Comparison of ENCODE assay signal across 28 mouse cellular contexts in the genomic region with DNA sequence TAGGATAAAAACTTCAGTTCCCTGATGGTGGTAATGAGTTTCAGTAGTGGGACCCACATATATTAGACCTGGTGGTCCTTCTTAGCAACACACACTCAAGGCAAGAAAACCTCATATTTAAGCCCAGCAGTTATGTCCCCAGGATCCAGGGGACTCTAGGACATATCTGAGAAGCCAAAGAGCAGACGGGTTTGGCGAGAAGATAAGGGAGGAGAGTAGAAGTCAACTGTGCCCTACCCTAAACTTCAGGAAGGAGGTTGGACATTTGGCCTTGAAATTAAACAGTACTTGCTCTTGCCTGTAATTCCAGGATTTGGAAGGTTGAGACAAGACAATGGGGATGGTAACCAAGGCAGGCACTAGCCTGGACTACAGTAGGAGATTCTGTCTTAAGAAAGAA. TPM values are rescaled to one million over a fixed set of nuclear protein-coding genes. Genes with fewer than 3 reads are reported as not detected.
A peak's percentile ranks its signal among the peaks of the same experiment; 100 is the strongest.
DNase-seq lines count a peak whose midpoint lies in the region; ATAC-seq and TF ChIP-seq lines count a peak whose summit lies in the region.
"Had no signal": no experiment of that assay in that cellular context is flagged by ENCODE, and none has a peak within 500 bp of the region (broad histone marks: within the 10 kb centered on the region; RNA-seq: fewer than 3 reads in every experiment).

No protein-coding gene starts in this region.

- TF ChIP-seq EP300 in liver, embryonic 14.5 days (IDR thresholded peaks at IDR 0.05; ENCODE audit: low read depth): peak; percentile 80

- peaks cover 56% of the 10 kb centered on the region for H3K4me1 ChIP-seq in erythroblast, embryonic 14.5 days (ENCODE audit: control insufficient read depth)
- H3K4me1 ChIP-seq in liver, embryonic 14.5 days (replicated peaks; ENCODE audit: control insufficient read depth in 2 of 2, insufficient read depth in 2 of 2, low read length in 1 of 2): peaks cover 26 to 30% of the 10 kb centered on the region in 2 experiments
- H3K4me1 ChIP-seq in forebrain, embryonic 14.5 days (ENCODE audit: control insufficient read depth, insufficient read depth, low read length): no peaks in the 10 kb centered on the region
- H3K4me1 ChIP-seq: embryonic facial prominence, embryonic 12.5 days; forebrain, embryonic 15.5 days; limb, embryonic 12.5 days; midbrain, embryonic 15.5 days had no signal

- ATAC-seq in liver, embryonic 14.5 days (ENCODE audit: insufficient read depth): peak; percentile 52
- ATAC-seq in forebrain, embryonic 14.5 days: no peak
- ATAC-seq: forebrain, embryonic 15.5 days; midbrain, embryonic 15.5 days had no signal

- H3K4me2 ChIP-seq in liver, embryonic 14.5 days (ENCODE audit: low read depth): peak overlapping the region; percentile 75
- H3K4me2 ChIP-seq in forebrain, embryonic 14.5 days (ENCODE audit: low read length): no peak overlapping the region
- H3K4me2 ChIP-seq: embryonic facial prominence, embryonic 12.5 days; forebrain, embryonic 15.5 days; heart, embryonic 15.5 days; hindbrain, embryonic 15.5 days; limb, embryonic 12.5 days; midbrain, embryonic 15.5 days; neural tube, embryonic 12.5 days had no signal

- WGBS in liver, embryonic 14.5 days (ENCODE audit: insufficient replicate concordance): 17% methylated on average over 2 of the region's 2 CpGs
- WGBS in forebrain, embryonic 14.5 days: 94% methylated on average over 2 of the region's 2 CpGs

- peak overlapping the region; percentile 88 for H3K27ac ChIP-seq in liver, embryonic 14.5 days
- no peak overlapping the region for H3K27ac ChIP-seq in forebrain, embryonic 14.5 days (ENCODE audit: low read depth, low read length)
- H3K27ac ChIP-seq: embryonic facial prominence, embryonic 12.5 days; forebrain, embryonic 15.5 days; heart, adult 2 months; heart, embryonic 15.5 days; hindbrain, embryonic 15.5 days; limb, embryonic 12.5 days; neural tube, embryonic 12.5 days had no signal

- peaks cover 19% of the 10 kb centered on the region for H3K9me3 ChIP-seq in erythroblast, embryonic 14.5 days (ENCODE audit: control insufficient read depth, low read length)
- H3K9me3 ChIP-seq in liver, embryonic 14.5 days (ENCODE audit: control insufficient read depth, low read length): no peaks in the 10 kb centered on the region
- no peaks in the 10 kb centered on the region for H3K9me3 ChIP-seq in forebrain, embryonic 14.5 days (replicated peaks; ENCODE audit: control insufficient read depth, low read length)
- H3K9me3 ChIP-seq: embryonic facial prominence, embryonic 12.5 days; forebrain, embryonic 15.5 days; G1E; heart, embryonic 15.5 days; hindbrain, embryonic 15.5 days; limb, embryonic 12.5 days; midbrain, embryonic 15.5 days; neural tube, embryonic 12.5 days had no signal

- peak overlapping the region; percentile 35 for H3K4me3 ChIP-seq in erythroblast, embryonic 14.5 days (replicated peaks)
- no peak overlapping the region for H3K4me3 ChIP-seq in liver, embryonic 14.5 days (ENCODE audit: insufficient read depth in 1 of 2, low read depth in 2 of 2, low read length in 2 of 2)
- no peak overlapping the region for H3K4me3 ChIP-seq in forebrain, embryonic 14.5 days (ENCODE audit: low read depth, low read length)
- H3K4me3 ChIP-seq: embryonic facial prominence, embryonic 12.5 days; forebrain, embryonic 15.5 days; heart, adult 2 months; heart, embryonic 15.5 days; hindbrain, embryonic 15.5 days; limb, embryonic 12.5 days; megakaryocyte, embryonic 14.5 days; midbrain, embryonic 15.5 days; neural tube, embryonic 12.5 days had no signal

- peak overlapping the region; percentile 55 for H3K9ac ChIP-seq in liver, embryonic 14.5 days (replicated peaks)
- H3K9ac ChIP-seq in forebrain, embryonic 14.5 days (ENCODE audit: low read length): no peak overlapping the region
- H3K9ac ChIP-seq: embryonic facial prominence, embryonic 12.5 days; forebrain, embryonic 15.5 days; heart, embryonic 15.5 days; hindbrain, embryonic 15.5 days; limb, embryonic 12.5 days; midbrain, embryonic 15.5 days; neural tube, embryonic 12.5 days had no signal

- DNase-seq in ES-CJ7 (ENCODE audit: low read depth, low spot score): peak; percentile 33
- peak; percentile 40 for DNase-seq in R1 (ENCODE audit: low read depth, low spot score)
- DNase-seq in liver, embryonic 14.5 days (ENCODE audit: low read depth in 3 of 3, low spot score in 3 of 3): peak; percentile 67 to 72 (median 69)
- DNase-seq in forebrain, embryonic 14.5 days (ENCODE audit: low spot score): no peak
- no peak for DNase-seq in adrenal gland, postnatal 25 days
- DNase-seq in thymus, postnatal 36 days: no peak
- no peak for DNase-seq in testis, postnatal 10 days (ENCODE audit: low spot score)
- DNase-seq: adrenal gland, postnatal 10 days; cerebellum, adult 2 months; cerebellum, postnatal 25 days; gastrocnemius, postnatal 14 days; heart, adult 2 months; heart, postnatal 4 days; kidney, adult 8-10 months; kidney, postnatal 14 days; lung, adult 2 months; right cerebral cortex, postnatal 4 days; thymus, postnatal 25 days had no signal

- H3K27me3 ChIP-seq in erythroblast, embryonic 14.5 days (ENCODE audit: control insufficient read depth): peaks cover 13% of the 10 kb centered on the region
- no peaks in the 10 kb centered on the region for H3K27me3 ChIP-seq in liver, embryonic 14.5 days (ENCODE audit: control insufficient read depth, insufficient read depth, low read length)
- no peaks in the 10 kb centered on the region for H3K27me3 ChIP-seq in forebrain, embryonic 14.5 days (replicated peaks; ENCODE audit: control insufficient read depth, insufficient read depth, low read length)
- H3K27me3 ChIP-seq: forebrain, embryonic 15.5 days; hindbrain, embryonic 15.5 days; midbrain, embryonic 15.5 days; neural tube, embryonic 12.5 days had no signal

- H3K36me3 ChIP-seq in erythroblast, embryonic 14.5 days (ENCODE audit: control insufficient read depth): peaks cover under 1% of the 10 kb centered on the region
- H3K36me3 ChIP-seq in liver, embryonic 14.5 days (replicated peaks; ENCODE audit: control insufficient read depth, insufficient read depth, low read depth): no peaks in the 10 kb centered on the region
- H3K36me3 ChIP-seq in forebrain, embryonic 14.5 days (ENCODE audit: control insufficient read depth, insufficient read depth, low read length): no peaks in the 10 kb centered on the region
- H3K36me3 ChIP-seq: embryonic facial prominence, embryonic 12.5 days; forebrain, embryonic 15.5 days; heart, embryonic 15.5 days; hindbrain, embryonic 15.5 days; limb, embryonic 12.5 days; midbrain, embryonic 15.5 days; neural tube, embryonic 12.5 days had no signal

- TF ChIP-seq CTCF in liver, embryonic 14.5 days (IDR thresholded peaks at IDR 0.05; ENCODE audit: low read depth): no peak

RNA-seq across cellular contexts. Expression of gene Hcfc1, which starts 3.6 kb away (rescaled TPM):
- 13.7 and 22.5 TPM in 2 replicates for polyA plus RNA-seq in erythroblast, embryonic 14.5 days (2012)
- 28.9 and 33.2 TPM in 2 replicates for polyA plus RNA-seq in liver, embryonic 14.5 days (2012; rRNA removed)
- polyA plus RNA-seq in liver, embryonic 14.5 days (2014; fragmentation: Nextera tagmentation; extraction: Ambion mirVana): 35.1 and 42.8 TPM in 2 replicates
- 58.3 and 61.1 TPM in 2 replicates for polyA plus RNA-seq in forebrain, embryonic 14.5 days (2014; fragmentation: Nextera tagmentation; extraction: Ambion mirVana)
- total RNA-seq in adrenal gland, postnatal 25 days (2021): 66.8 and 69.5 TPM in 2 replicates

RNA-seq across cellular contexts. Expression of gene Renbp, which starts 39.1 kb away (rescaled TPM):
- 0.91 and 3.1 TPM in 2 replicates for polyA plus RNA-seq in erythroblast, embryonic 14.5 days (2012)
- polyA plus RNA-seq in liver, embryonic 14.5 days (2012; rRNA removed): 7.3 and 10.4 TPM in 2 replicates
- 13.7 and 14.8 TPM in 2 replicates for polyA plus RNA-seq in liver, embryonic 14.5 days (2014; fragmentation: Nextera tagmentation; extraction: Ambion mirVana)
- polyA plus RNA-seq in forebrain, embryonic 14.5 days (2014; fragmentation: Nextera tagmentation; extraction: Ambion mirVana): 8.9 and 9.3 TPM in 2 replicates
- total RNA-seq in adrenal gland, postnatal 25 days (2021): 11.2 and 13.9 TPM in 2 replicates

RNA-seq across cellular contexts. Expression of gene Naa10, which starts 48.0 kb away (rescaled TPM):
- polyA plus RNA-seq in erythroblast, embryonic 14.5 days (2012): 17.2 and 21.3 TPM in 2 replicates
- polyA plus RNA-seq in liver, embryonic 14.5 days (2012; rRNA removed): 64.1 and 73.0 TPM in 2 replicates
- polyA plus RNA-seq in liver, embryonic 14.5 days (2014; fragmentation: Nextera tagmentation; extraction: Ambion mirVana): 81.1 and 81.3 TPM in 2 replicates
- polyA plus RNA-seq in forebrain, embryonic 14.5 days (2014; fragmentation: Nextera tagmentation; extraction: Ambion mirVana): 104 TPM in 2 replicates
- 75.2 and 84.9 TPM in 2 replicates for total RNA-seq in adrenal gland, postnatal 25 days (2021)

RNA-seq across cellular contexts. Expression of gene Arhgap4, which starts 48.1 kb away (rescaled TPM):
- 0.27 and 0.38 TPM in 2 replicates for polyA plus RNA-seq in erythroblast, embryonic 14.5 days (2012)
- polyA plus RNA-seq in liver, embryonic 14.5 days (2012; rRNA removed): 7.2 and 7.8 TPM in 2 replicates
- 3.5 and 4.9 TPM in 2 replicates for polyA plus RNA-seq in liver, embryonic 14.5 days (2014; fragmentation: Nextera tagmentation; extraction: Ambion mirVana)
- polyA plus RNA-seq in forebrain, embryonic 14.5 days (2014; fragmentation: Nextera tagmentation; extraction: Ambion mirVana): 1.3 and 2.0 TPM in 2 replicates
- 3.3 and 4.9 TPM in 2 replicates for total RNA-seq in adrenal gland, postnatal 25 days (2021)

RNA-seq across cellular contexts. Expression of gene Irak1, which starts 54.0 kb away (rescaled TPM):
- polyA plus RNA-seq in erythroblast, embryonic 14.5 days (2012): 16.2 and 16.9 TPM in 2 replicates
- 19.9 and 20.2 TPM in 2 replicates for polyA plus RNA-seq in liver, embryonic 14.5 days (2012; rRNA removed)
- polyA plus RNA-seq in liver, embryonic 14.5 days (2014; fragmentation: Nextera tagmentation; extraction: Ambion mirVana): 15.5 and 17.0 TPM in 2 replicates
- 22.9 and 23.7 TPM in 2 replicates for polyA plus RNA-seq in forebrain, embryonic 14.5 days (2014; fragmentation: Nextera tagmentation; extraction: Ambion mirVana)
- total RNA-seq in adrenal gland, postnatal 25 days (2021): 132 and 141 TPM in 2 replicates

Comparison
In these comparisons a context has a peak if more than half of its experiments do, and no peak if none do; other contexts are left out.
1. DNase-seq: peak in ES-CJ7 (single experiment), R1 (single experiment) and liver, embryonic 14.5 days (3 of 3); none in forebrain, embryonic 14.5 days (single experiment), adrenal gland, postnatal 25 days (single experiment), thymus, postnatal 36 days (0 of 2) and testis, postnatal 10 days (single experiment).